Mouse (Mus musculus) embryo, embryonic 11 days (tissue): ENCODE measurements at regions not wholly inside any gene's neighbourhood (a gene's known extent, or its start where the extent isn't known, plus 50 kb on each side); places are given as distances from the start of the nearest gene placed in this dataset.

Experiments
- DNase-seq: peaks from one replicate; pipeline ENCODE4 v3.0.0-alpha.2; 2015

DNA sequence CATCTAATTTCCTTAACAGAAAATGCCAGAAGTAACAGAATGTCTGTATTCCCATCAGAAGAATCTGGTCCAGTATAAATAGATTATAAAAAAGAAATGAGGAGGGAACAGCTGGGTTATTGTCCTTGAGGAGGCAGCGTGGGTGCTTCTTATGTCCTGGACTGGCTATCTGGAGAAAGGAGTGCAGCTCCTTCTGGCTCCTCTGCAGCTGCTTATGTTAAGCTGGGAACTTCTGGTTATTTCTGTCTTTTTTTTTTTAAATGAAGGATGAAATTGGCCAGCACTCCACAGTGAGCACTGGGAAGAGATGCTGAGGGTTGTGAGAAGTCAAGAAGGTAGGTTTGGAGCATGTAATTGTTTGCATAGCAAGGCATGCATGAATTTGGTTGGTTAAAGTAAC, 441.5 kb downstream of the Ebf1 start:
- no peak for DNase-seq

DNA sequence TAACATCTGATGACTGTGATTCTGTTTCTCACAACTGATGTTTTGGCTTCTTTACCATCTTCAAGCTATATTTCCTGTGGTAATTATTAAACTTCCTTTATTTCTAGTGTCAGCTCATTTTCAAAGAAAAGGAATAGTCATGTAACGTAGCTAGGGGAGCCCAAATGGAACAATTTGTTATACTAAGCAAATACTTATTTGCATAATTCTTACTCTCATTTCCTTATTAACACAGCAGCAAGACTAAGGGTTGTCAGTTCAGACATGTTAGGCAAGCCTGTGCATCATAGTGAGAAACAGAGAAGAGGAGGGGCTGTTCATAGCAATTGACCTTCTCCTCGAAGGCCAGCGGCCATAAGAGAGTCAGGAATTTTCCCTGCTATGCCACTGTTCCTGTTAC, 449.5 kb downstream of the Ebf1 start:
- DNase-seq: no peak

DNA sequence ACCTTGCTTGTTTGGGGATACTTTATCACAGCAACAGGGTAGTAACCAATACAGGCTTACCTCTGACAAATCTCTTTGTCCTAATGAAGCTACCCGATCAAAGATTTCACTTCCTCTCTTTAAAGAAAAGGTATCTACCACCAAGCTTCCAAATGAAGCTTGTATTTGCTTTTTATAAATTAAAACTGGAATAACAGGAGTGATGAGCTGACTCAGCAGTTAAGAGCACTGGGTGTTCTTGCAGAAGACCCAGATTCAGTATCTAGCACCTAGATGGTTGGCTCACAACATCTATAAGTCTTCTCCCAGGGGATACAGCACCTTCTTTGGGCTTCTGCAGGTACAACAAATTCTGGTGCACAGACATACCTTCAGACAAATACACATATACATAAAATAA, 453.2 kb downstream of the Ebf1 start:
- no peak for DNase-seq

DNA sequence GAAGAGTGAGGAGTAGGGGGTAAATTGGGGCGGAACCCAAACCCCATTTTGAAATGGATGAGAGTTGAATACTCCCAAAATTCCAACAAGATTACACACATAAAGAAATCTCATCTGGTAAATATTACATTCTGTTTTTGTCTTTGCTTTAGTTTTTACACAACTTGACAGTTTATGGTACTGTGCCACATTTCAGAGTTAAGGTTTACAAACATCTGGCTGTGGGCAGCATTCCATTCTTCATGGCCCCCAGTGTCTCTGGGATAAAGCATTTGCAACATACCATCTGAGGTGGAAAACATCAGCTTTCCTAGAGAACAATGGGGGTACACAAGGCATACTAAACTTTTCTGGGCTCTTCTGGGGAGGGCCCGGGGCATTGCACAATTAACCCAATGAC, 454.1 kb downstream of the Ebf1 start:
- DNase-seq: no peak

DNA sequence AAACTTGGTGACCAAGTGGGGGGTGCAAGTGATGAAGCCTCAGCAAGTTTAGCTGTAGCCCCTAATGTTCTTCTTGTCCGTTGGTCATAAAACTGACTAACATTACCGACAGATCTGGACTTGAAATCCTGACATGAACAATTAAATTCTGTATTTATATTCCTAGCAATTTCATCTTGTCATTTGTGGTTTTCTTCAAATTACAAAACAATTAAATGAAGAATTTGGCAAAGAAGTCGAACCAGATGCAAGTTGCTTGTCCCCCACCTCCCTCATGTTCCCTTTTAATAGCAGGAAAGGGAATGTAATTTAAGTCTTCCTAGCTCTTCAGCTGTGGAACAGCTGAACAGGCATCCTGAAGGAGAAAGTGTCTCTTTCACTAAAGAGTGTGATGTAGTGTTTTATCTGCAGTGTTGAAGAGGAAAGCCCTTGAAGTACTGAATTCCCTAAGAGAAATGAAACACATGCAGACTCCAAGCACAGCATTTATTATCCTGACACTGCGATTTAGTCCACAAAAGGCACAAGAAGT, 467.5 kb downstream of the Ebf1 start:
- DNase-seq: no peak

DNA sequence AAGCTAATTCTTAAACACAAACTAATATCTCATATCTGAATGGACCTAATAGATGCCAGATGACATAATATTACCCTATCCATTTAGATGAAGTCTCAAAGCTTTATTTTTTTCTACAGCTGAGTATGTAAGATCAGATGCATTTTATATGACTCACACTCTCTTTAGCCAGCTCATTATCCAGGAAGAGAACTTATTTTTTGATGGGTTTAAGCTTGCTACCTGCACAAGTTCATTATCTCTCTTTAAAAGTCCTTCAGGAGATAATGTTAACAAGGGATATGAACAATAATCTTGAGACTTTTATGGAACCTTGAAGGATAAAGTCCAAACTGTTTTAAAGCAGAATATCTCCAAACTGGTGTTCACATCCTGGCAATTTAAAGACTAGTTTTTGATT, 468.0 kb downstream of the Ebf1 start:
- DNase-seq: no peak

DNA sequence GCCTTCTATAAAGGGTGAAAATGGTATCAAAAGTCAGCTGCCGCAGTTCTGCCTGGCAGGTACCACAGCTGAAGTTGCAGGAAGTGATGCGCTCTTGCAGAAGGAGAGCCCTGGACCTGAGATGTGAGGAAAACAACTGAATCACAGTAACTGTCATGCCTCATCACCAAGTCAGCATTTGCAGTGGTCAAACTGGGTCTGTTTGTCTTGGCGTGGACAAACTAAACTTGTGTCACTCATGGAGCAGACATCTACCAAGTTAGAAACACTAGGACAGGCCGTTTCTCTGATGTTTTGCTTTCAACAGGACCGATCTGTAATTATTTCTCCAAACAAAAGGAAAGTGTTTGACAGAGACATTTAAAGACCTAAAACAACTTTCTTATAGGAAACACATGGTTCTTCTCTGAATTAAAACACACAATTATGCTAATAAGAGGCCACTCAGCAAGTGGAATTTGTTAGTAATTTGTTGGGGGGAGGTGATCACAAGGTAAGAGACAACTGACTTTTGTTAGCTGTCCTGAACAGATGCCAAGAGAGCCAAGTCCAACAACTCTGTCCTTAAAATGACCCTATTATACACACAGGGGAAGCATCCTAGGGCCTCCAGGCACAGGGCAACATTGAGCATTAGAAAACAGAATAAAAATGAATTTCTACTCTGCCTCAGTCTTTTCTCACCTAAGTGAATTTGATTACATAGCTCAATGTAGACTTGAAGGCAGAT, 470.2 kb downstream of the Ebf1 start:
- no peak for DNase-seq

DNA sequence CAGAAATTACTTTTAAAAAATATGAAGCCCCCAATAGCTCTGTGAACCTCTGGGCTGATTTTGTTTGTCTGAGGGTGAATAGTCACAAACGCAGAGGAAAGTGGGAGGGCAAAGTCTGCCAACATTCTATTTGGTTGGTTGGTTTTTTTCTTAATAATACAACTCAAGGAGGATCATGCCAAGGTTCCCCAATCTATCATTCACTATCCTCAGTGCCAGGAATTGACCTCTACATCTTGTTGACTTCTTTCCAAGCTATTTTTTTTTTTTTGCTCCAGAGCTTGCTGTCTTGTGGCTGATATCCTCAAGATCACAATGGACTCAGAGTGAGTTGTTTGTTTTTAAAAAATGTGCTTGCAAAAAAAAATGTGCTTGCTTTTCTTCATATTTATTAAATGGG, 471.2 kb downstream of the Ebf1 start:
- no peak for DNase-seq

DNA sequence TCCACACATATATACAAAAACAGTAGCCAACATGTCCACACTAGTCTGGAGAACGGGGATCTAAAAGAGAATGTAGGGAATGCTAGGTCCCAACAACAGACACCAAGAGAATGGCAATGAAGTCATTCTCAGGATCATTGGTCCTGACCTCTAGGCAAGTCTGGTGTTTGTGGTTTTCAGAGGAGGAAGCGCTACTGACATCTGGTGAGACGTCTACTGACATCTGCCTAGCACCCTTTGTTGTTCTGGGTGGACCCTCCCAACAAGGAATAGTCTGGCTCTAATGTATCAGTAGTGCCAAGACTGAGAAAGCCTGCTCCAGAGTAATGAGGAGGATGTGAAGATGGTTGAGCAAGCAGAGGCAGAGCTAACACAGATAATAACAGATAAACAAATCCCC, 472.4 kb downstream of the Ebf1 start:
- no peak for DNase-seq

DNA sequence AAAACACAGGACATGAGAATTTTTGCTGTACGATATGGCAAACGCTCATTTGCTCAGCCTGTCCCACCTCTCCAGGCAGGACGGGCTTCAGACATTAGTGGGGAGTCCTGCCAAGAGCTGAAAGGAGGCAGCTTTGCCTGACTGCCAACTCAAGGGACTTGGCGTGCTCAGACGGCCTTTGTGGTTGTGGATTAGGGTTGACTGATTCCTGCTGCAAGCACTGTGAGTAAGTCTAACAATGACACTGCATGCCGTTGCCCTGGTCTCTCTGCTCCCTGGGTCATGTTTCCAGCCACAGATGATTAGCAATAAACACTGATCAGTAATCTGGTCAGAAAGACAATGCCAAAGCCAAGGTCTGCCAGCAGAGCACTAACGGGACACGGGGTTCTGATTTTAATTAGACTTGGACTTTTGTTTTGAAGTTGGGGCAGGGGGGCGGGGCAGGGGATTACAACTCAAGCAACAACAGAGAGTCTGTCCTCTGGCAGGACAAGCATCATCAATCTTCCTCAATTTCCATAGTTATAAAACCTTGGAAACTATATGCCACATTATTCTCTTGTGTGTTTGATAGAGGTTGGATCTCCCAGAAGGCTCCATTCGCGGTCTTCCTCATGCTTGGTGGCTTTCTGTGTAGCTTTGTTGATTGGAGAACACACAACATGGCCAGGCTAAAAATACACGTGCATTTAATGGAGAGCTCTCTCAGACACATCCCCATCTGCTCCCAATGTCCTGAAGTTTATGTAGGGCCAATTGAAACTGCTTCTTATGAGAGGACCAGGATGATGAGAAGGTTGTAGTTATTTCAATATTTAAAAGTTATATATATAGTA, 486.6 kb downstream of the Ebf1 start:
- peak; percentile 12 for DNase-seq

DNA sequence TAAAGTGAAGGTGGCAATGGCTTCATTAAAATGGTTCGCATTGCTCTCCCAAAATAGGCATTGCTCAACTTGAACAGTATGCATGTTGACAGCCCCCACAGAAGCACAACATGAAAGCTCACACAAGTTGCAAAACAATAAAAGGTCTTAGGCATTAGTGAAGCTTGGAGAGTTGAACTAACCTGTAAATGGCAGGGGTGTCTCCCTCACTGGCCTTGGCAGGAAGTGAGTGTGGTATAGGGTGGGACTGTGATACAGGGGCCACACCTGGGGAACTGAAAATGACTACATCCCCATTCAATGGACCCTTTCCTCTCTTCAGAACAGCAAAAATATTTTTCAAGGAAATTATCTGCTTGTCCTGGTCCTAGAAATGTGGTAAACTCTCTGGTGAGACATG, 499.6 kb downstream of the Ebf1 start:
- DNase-seq: no peak

DNA sequence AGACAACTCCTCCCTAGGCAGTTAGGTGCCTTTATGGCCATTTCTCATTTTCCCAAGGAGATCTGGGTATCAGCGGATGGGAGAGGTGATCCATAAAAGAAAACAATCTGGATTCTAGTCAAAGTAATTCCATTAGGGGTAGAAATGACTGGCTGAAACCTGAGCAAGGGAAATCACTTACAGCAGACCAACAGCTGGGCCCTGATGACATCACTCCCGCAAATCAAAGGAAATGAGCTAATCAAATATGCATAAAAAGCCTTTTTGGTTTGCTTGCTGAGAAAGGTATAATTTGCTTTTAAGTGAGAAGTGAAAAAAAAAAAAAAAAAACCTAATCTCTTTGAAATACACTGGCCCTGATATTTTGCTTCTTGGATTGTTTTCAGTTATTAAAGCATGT, 506.2 kb downstream of the Ebf1 start:
- no peak for DNase-seq

DNA sequence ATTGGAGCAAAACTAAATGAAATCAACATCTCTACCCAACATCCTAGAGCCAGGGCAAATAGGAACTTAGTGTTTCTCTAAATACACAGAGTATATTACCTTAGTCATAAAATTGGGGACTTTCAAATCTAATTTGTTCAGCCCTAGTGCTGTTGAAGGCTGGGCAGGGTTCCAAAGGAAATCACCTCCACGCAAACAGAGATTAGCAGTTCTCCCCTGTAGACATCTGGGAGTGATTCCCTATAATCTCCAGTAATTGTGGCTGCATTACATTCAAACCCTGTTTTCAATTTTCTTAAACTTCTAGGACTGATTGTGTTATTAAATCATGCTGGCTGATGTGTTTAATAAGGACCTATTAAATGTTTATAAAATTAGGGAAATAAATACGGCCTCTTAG, 519.7 kb downstream of the Ebf1 start:
- peak; percentile 27 for DNase-seq

DNA sequence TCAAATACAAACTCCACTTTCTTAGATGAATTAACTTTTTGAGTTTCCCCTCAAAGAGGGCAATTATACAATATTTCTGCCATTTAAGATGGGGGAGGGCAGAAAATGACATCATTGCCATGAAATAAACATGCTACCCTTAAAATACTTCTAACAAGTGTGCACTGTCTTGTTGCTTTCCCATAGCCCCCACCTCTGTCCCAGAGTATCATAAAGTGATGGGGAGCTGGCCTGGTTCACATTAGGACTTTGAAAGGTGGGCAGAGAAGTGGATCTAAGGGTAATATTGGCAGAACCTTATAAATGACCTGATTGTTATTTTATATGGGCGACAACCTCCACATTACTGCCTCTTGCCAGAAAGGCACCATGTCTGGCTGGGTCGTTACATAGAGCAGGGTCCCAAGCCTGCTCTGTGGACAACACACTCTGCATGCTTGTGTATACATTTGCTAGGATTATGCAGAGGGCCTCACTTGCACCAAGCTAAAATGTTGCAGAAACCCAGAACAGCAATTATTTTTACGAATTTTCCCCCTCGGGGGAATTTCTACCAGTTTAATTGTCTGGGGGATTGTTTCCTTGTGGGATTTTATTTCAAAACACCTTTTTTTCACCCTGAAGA, 521.3 kb downstream of the Ebf1 start:
- DNase-seq: no peak

DNA sequence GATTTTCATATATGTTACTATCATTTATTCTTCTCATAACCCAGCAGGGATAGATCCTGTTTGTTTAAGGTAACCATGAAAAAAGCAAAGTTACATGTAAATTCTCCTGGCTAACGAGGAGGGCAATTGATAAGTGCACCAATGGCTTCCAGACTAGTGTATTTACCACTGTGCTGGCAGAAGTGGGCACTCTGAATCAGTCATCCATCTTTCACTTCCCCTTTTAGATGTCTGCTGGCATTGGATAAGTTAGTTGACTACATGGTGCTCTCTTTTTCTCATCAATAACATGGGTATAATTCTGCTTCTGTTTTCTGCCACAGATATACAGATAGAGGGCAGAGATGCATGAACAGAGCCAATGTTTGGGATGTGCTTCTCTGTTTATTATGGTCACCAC, 523.4 kb downstream of the Ebf1 start:
- DNase-seq: no peak

DNA sequence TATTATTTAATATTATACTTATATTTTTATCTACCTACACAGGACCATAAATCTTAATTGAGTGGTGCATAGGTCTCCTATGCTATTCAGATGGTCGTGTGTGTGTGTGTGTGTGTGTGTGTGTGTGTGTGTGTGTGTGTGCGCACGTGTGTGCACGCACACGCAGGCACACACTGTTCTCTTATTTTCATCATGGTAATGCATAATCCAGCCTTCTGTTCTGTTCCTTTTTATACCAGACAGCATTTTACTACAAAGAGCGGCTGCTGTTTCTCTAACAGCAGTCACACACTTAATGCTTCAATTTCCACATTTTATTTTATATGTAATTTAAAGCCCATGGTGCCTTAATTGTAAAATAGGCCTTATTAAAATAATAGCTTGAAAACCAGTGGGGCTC, 537.0 kb downstream of the Ebf1 start:
- no peak for DNase-seq

DNA sequence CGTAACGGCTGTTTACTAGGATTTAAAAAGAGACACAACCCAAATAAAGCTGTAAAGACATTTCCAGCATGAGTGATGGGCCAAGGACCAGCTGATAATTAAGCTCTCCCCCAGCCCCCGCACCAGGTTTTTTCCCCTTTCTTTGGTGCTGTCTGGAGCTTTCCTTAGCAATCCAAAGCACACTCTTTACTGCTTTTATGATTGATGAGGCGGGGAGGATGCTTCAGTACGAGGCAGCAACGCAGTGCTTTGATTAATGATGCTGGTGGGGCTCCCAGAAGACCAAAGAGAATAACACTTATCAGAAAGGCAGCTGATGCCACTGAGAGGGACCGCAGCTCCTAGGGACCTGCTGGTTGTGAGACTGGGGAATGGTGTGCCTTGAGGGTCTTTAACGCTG, 537.4 kb downstream of the Ebf1 start:
- peak; percentile 43 for DNase-seq

DNA sequence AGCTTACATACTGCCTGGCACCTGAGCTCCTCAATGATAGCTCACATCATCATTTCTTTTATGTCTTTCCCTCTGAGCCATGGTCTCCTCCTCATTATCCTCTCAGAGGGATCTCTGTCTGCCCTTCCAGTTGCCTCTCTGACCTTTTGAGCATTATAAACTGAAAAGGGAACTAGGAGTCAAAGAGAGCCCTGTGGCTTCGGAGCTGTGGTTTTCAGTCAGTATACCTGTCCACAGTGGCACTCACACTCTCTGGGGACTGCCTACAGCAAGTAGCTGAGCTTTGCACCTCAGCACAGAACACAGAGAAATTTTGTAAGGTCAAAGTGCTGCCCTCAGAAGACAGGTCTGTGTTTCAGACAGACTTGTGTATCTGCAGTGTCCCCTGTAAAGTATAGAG, 538.7 kb downstream of the Ebf1 start:
- no peak for DNase-seq

DNA sequence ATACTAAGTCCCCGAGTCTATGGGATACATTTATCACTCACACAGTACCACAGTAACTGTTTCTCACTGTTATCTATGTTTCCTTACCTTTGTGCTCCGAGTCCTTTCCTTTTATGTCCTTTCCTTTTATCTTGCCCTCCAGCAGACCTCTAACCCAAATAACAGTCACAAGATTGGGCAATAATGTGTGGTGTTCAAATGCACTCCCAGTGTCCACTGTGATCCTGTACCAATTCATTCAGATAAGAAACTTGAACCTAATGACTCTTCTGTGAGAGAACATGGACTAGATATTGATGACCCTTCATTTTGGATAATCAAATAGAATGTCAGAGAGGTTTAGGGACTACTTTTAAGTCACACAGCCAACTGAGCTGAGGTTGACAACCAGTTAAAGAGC, 541.2 kb downstream of the Ebf1 start:
- no peak for DNase-seq

DNA sequence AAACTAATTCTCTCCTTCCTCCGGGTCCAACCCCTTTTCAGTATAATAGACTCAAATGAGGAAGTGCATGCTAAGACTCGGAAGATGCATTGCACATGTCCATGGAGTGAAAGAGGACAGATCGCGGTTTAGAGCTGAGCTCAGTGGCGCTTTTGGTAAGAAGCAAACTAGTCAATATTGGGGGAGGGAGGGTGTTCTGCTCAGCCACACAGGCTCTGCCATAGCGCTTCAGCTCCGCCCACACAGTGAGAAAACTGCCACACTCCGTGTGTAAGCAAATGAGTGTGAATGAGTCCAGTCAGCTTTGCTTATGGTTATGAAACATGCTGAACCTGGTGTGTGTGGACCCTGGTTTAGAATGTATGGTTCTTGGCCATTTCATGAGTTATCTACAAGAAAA, 543.8 kb downstream of the Ebf1 start:
- no peak for DNase-seq

DNA sequence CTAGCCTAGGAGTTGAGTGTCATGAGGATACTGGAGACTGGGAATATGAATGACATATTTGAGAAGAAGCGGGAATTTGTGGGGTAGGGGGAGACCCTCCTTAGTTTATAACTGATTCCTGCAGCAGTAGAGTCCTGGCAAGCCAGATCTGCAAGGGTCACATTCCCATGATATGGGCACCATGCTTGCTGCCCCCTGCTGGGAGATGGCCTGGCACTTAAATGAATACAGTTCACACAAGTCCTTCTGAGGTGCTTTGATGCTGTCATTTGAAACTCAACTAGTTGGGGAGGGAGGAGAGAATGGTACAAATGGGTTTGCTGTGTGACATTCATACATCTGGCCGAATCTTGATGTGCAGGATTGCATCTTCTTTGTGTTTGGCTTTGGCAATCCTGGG, 556.4 kb downstream of the Ebf1 start:
- DNase-seq: peak; percentile 18

DNA sequence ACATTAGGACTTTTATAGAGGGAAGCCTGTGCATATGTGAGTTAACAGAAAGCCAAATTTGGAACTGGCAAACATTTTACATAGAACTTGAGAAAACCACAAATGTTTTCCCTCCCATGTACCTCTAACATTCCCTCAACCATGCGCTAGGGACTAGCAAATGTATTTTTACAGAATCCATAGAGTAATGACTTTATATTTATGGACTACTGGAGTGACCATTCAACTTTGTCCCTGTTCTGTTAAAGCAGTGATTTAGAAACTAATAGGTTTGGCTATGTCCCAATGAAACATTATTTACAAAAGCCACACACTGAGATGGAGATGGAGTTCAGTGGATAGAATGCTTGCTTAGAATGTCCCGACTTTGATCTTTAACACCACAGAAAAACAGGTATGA, 557.0 kb downstream of the Ebf1 start:
- DNase-seq: no peak

DNA sequence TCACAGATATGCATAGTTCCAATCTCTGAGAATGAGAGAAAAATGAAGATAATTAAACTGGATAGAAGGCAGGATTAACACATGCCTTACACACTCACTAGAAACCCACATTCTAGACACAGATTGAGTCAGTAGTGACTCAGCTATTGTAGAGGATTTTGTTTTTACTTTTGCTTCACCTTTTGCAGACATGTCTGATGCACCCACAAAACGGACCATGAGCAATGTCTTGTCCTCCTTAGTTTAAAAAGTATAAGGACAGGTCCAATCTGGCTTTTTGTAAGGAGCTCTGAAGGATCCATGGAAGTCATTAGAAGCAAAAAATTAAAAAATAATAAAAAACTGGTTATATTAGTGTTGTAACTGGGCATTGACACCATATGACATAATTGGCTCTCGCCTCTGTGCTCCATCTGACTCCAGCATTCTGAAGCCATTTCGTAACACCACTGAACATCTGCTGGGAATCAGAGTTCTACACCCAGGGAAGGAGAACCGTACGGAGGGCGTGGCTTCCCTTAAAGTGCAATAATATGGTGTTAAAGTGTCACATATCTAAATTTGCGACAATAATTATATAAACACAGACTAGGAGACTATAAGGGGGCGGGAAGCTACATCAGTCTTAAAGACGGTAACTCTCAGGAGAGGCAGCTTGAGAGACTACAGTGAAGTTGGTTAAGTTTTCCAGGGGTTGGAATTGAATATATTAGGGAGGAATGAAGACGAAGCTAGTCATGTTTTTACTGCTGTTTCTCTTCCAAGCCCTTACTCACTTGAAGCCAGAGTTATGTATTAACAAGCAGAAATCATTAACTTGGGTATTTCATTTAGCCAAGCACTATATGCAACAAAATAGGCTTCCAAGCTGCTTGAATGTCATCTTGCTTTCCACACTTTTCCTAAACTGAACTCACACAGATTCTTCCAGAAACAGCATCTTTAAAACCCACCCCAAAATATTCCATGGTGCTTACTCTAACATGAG, 558.0 kb downstream of the Ebf1 start:
- no peak for DNase-seq
